Mouse (Mus musculus): ENCODE results near the gene Tmem235. TPM values are rescaled to one million over a fixed set of nuclear protein-coding genes. Genes with fewer than 3 reads are reported as not detected.

Gene Tmem235
- polyA plus RNA-seq, 1 experiment from 2014 or later = not detected

- H3K27ac ChIP-seq = no peak overlapping the region
- no peak for ATAC-seq (ENCODE audit: low FRiP score)
- 86% methylated on average over 6 of the region's 6 CpGs for WGBS
Measured at GRCm38 (mm10) chr11:117880977-117881358, 20.4 kb downstream of the Tmem235 start.

GRCm38 (mm10) chr11:117881787-117882186 lies 21.2 kb downstream of the Tmem235 start:
- H3K4me3 ChIP-seq (replicated peaks; ENCODE audit: low read length) = no peak overlapping the region
- DNase-seq (ENCODE audit: low spot score) (no peak), ATAC-seq (ENCODE audit: low FRiP score) (no peak)
- peaks cover 4% of the 10 kb centered on the region; the same call in 1 of the 2 replicates for H3K27me3 ChIP-seq (ENCODE audit: control insufficient read depth, insufficient read depth, low read length)
- no peak overlapping the region for H3K9ac ChIP-seq
- 20% methylated on average over 8 of the region's 8 CpGs for WGBS
- H3K27ac ChIP-seq = no peak overlapping the region
- peaks cover 23% of the 10 kb centered on the region for H3K4me1 ChIP-seq (replicated peaks; ENCODE audit: control insufficient read depth, insufficient read depth, low read length)
- H3K9me3 ChIP-seq (ENCODE audit: control insufficient read depth, low read length) = no peaks in the 10 kb centered on the region
- H3K36me3 ChIP-seq (replicated peaks; ENCODE audit: control insufficient read depth, insufficient read depth) = no peaks in the 10 kb centered on the region
- H3K4me2 ChIP-seq (replicated peaks) = no peak overlapping the region

More at GRCm38 (mm10) chr11:117880977-117881358, 20.4 kb downstream of the Tmem235 start:
- Histone ChIP-seq H3K27me3 (ENCODE audit: control insufficient read depth, insufficient read depth, low read length) (peaks cover 3% of the 10 kb centered on the region; the same call in 1 of the 2 replicates), H3K36me3 (replicated peaks; ENCODE audit: control insufficient read depth, insufficient read depth) (no peaks in the 10 kb centered on the region), H3K9ac (no peak overlapping the region), H3K4me2 (replicated peaks) (no peak overlapping the region), H3K4me3 (replicated peaks; ENCODE audit: low read length) (no peak overlapping the region), H3K9me3 (ENCODE audit: control insufficient read depth, low read length) (no peaks in the 10 kb centered on the region), H3K4me1 (replicated peaks; ENCODE audit: control insufficient read depth, insufficient read depth, low read length) (peaks cover 23% of the 10 kb centered on the region)
- no peak for DNase-seq (ENCODE audit: low spot score)

GRCm38 (mm10) chr11:117882208-117882607 lies 21.7 kb downstream of the Tmem235 start:
- Histone ChIP-seq H3K4me3 (replicated peaks; ENCODE audit: low read length) (no peak overlapping the region), H3K4me2 (replicated peaks) (no peak overlapping the region), H3K27ac (no peak overlapping the region), H3K9me3 (ENCODE audit: control insufficient read depth, low read length) (no peaks in the 10 kb centered on the region), H3K36me3 (replicated peaks; ENCODE audit: control insufficient read depth, insufficient read depth) (no peaks in the 10 kb centered on the region), H3K9ac (no peak overlapping the region), H3K27me3 (ENCODE audit: control insufficient read depth, insufficient read depth, low read length) (peaks cover 4% of the 10 kb centered on the region; the same call in 1 of the 2 replicates), H3K4me1 (replicated peaks; ENCODE audit: control insufficient read depth, insufficient read depth, low read length) (peaks cover 23% of the 10 kb centered on the region)
- WGBS = 75% methylated on average over 1 of the region's 1 CpGs
- no peak for ATAC-seq (ENCODE audit: low FRiP score)
- DNase-seq (ENCODE audit: low spot score) = no peak

GRCm38 (mm10) chr11:117886000-117886399 lies 25.4 kb downstream of the Tmem235 start:
- no peak for ATAC-seq (ENCODE audit: low FRiP score)

GRCm38 (mm10) chr11:117888168-117888852 lies 27.8 kb downstream of the Tmem235 start:
- Histone ChIP-seq H3K9ac (peak overlapping the region; percentile 31; the same call in 1 of the 2 replicates), H3K36me3 (replicated peaks; ENCODE audit: control insufficient read depth, insufficient read depth) (no peaks in the 10 kb centered on the region), H3K4me3 (replicated peaks; ENCODE audit: low read length) (peak overlapping the region; percentile 16; the same call in 1 of the 2 replicates), H3K4me1 (replicated peaks; ENCODE audit: control insufficient read depth, insufficient read depth, low read length) (peaks cover 29% of the 10 kb centered on the region), H3K4me2 (replicated peaks) (peak overlapping the region; percentile 46), H3K27me3 (ENCODE audit: control insufficient read depth, insufficient read depth, low read length) (peaks cover 24% of the 10 kb centered on the region; the same call in 1 of the 2 replicates), H3K27ac (no peak overlapping the region), H3K9me3 (ENCODE audit: control insufficient read depth, low read length) (no peaks in the 10 kb centered on the region)
- ATAC-seq (ENCODE audit: low FRiP score) (no peak), DNase-seq (ENCODE audit: low spot score) (no peak)
- 15% methylated on average over 20 of the region's 20 CpGs for WGBS

More at GRCm38 (mm10) chr11:117886000-117886399, 25.4 kb downstream of the Tmem235 start:
- Histone ChIP-seq H3K36me3 (replicated peaks; ENCODE audit: control insufficient read depth, insufficient read depth) (no peaks in the 10 kb centered on the region), H3K27ac (no peak overlapping the region), H3K4me1 (replicated peaks; ENCODE audit: control insufficient read depth, insufficient read depth, low read length) (peaks cover 34% of the 10 kb centered on the region), H3K9me3 (ENCODE audit: control insufficient read depth, low read length) (no peaks in the 10 kb centered on the region), H3K27me3 (ENCODE audit: control insufficient read depth, insufficient read depth, low read length) (peaks cover 13% of the 10 kb centered on the region; the same call in 1 of the 2 replicates), H3K4me3 (replicated peaks; ENCODE audit: low read length) (no peak overlapping the region), H3K9ac (no peak overlapping the region), H3K4me2 (replicated peaks) (no peak overlapping the region)
- no peak for DNase-seq (ENCODE audit: low spot score)
- WGBS = 74% methylated on average over 5 of the region's 5 CpGs

GRCm38 (mm10) chr11:117888853-117889822 lies 28.6 kb downstream of the Tmem235 start:
- 2% methylated on average over 33 of the region's 33 CpGs for WGBS

GRCm38 (mm10) chr11:117889887-117890340 lies 29.4 kb downstream of the Tmem235 start:
- Histone ChIP-seq H3K27me3 (ENCODE audit: control insufficient read depth, insufficient read depth, low read length) (peaks cover 24% of the 10 kb centered on the region; the same call in 1 of the 2 replicates), H3K4me1 (replicated peaks; ENCODE audit: control insufficient read depth, insufficient read depth, low read length) (peaks cover 29% of the 10 kb centered on the region), H3K4me2 (replicated peaks) (peak overlapping the region; percentile 0; the same call in 1 of the 2 replicates), H3K36me3 (replicated peaks; ENCODE audit: control insufficient read depth, insufficient read depth) (no peaks in the 10 kb centered on the region), H3K27ac (peak overlapping the region; percentile 30), H3K9me3 (ENCODE audit: control insufficient read depth, low read length) (no peaks in the 10 kb centered on the region), H3K9ac (0 out of 2 replicates have a peak overlapping the region, but pooled peaks have one; percentile 5), H3K4me3 (replicated peaks; ENCODE audit: low read length) (no peak overlapping the region)
- 1% methylated on average over 11 of the region's 11 CpGs for WGBS
- ATAC-seq (ENCODE audit: low FRiP score) = peak; percentile 56; the same call in 1 of the 2 replicates
- DNase-seq (ENCODE audit: low spot score) = peak; percentile 52

More at GRCm38 (mm10) chr11:117888853-117889822, 28.6 kb downstream of the Tmem235 start:
- Histone ChIP-seq H3K4me1 (replicated peaks; ENCODE audit: control insufficient read depth, insufficient read depth, low read length) (peaks cover 29% of the 10 kb centered on the region), H3K9me3 (ENCODE audit: control insufficient read depth, low read length) (no peaks in the 10 kb centered on the region), H3K36me3 (replicated peaks; ENCODE audit: control insufficient read depth, insufficient read depth) (no peaks in the 10 kb centered on the region), H3K4me2 (replicated peaks) (peak overlapping the region; percentile 46), H3K4me3 (replicated peaks; ENCODE audit: low read length) (peak overlapping the region; percentile 16), H3K9ac (peak overlapping the region; percentile 31), H3K27me3 (ENCODE audit: control insufficient read depth, insufficient read depth, low read length) (peaks cover 24% of the 10 kb centered on the region; the same call in 1 of the 2 replicates), H3K27ac (peak overlapping the region; percentile 46)
- ATAC-seq (ENCODE audit: low FRiP score) (0 out of 2 replicates have a peak, but pooled peaks have one; percentile 35), DNase-seq (ENCODE audit: low spot score) (peak; percentile 39)

- Histone ChIP-seq H3K27me3 (ENCODE audit: control insufficient read depth, insufficient read depth, low read length) (peaks cover 23% of the 10 kb centered on the region; the same call in 1 of the 2 replicates), H3K27ac (peak overlapping the region; percentile 30; the same call in 1 of the 2 replicates), H3K4me2 (replicated peaks) (no peak overlapping the region), H3K9ac (0 out of 2 replicates have a peak overlapping the region, but pooled peaks have one; percentile 5), H3K4me3 (replicated peaks; ENCODE audit: low read length) (no peak overlapping the region), H3K36me3 (replicated peaks; ENCODE audit: control insufficient read depth, insufficient read depth) (no peaks in the 10 kb centered on the region), H3K4me1 (replicated peaks; ENCODE audit: control insufficient read depth, insufficient read depth, low read length) (peaks cover 29% of the 10 kb centered on the region), H3K9me3 (ENCODE audit: control insufficient read depth, low read length) (no peaks in the 10 kb centered on the region)
- WGBS = 17% methylated on average over 13 of the region's 13 CpGs
- ATAC-seq (ENCODE audit: low FRiP score) (peak; percentile 38; the same call in 1 of the 2 replicates), DNase-seq (ENCODE audit: low spot score) (no peak)
Measured at GRCm38 (mm10) chr11:117890519-117891282, 30.1 kb downstream of the Tmem235 start.

Measured in hindbrain, embryonic 14.5 days (tissue).